Mouse (Mus musculus) adrenal gland, adult 2 months (tissue): Measurements from ENCODE around the gene Iba57. TPM values are rescaled to one million over a fixed set of nuclear protein-coding genes. Genes with fewer than 3 reads are reported as not detected.

Source experiments
- DNase-seq: peaks from one replicate; pipeline ENCODE4 v3.0.0; 2021
- polyA plus RNA-seq: library from polyadenylated mRNA; depleted of rRNA; stranded (reverse); fragments of >200 nt; gene quantifications from 2 replicates; pipeline ENCODE4 v1.2.3, GENCODE M21; 2012
- total RNA-seq, 2 experiments: library from RNA; stranded (reverse); gene quantifications; 2 replicates each; pipeline ENCODE4 v1.2.3; 2021

Iba57 gene
- total and polyA plus RNA-seq, 3 experiments: 16.0 to 21.9 (median 16.5) TPM

DNA sequence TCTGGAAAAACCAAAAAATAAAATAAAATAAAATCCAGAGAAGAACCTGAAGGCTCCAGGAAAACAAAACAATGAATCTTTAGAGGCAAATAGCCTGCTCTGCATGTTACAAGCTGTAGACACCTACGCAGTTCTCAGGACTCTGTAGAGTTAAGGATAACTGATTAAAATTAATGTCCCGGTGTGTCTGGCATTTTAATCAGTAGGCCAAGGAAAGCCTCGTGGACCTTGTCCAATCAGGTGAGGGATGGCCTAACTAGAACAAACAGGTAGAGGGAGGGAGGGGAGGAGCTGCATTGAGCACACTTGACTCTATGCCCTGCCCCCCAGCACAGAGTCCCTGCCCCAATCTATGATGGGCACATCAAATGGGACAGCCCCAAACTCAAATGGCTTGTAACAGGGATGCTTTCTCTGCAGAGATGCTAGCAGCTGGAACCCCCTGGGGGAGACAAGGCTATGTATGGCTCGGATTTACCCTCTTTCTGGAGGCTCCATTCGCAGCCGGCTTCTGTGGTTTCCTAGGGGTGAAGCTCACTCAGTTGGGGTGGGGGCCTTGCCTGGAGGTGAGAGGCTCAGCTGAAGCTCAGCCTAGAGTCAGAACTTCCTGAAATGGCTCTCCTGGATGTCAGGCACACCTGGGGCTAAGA, 10.8 kb upstream of the Iba57 start:
- DNase-seq: no peak

- no peak for DNase-seq
Measured at GRCm38 (mm10) chr11:59170549-59170948, 7.0 kb upstream of the Iba57 start.

- peak; percentile 1 for DNase-seq
Measured at GRCm38 (mm10) chr11:59169807-59170206, 6.3 kb upstream of the Iba57 start.

DNA sequence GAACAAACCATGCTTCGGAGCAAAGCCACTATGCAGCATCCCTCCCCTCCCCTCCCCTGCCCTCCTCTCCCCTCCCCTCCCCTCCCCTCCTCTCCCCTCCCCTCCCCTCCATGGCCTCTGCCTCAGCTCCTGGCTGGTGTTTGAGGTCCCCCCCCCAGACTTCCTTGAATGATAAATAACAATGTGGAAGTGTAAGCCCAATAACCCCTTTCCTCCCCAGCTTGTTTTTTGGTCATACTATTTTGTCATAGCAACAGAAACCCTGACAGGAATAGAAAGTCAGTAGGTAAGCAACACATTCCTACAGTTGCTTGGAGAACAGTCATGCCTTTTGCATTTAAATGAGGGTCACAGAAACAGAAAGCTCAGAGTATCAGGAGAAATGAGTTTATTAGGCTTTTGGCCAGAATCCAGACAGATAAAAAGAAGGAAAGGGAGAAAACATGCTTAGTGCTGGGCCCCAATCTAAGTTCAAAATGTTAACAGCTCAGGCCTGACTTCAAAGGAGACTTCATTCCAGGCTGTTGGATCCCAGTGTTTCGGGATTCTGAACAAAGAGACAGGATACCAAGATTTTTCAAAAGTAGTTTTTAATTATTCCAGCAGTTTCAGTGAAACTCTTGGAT, 2.2 kb upstream of the Iba57 start:
- DNase-seq: no peak

GRCm38 (mm10) chr11:59164384-59164783, 845 bp upstream of the Iba57 start:
- DNase-seq: no peak

GRCm38 (mm10) chr11:59162443-59163254, 890 bp downstream of the Iba57 start:
- DNase-seq: no peak

DNA sequence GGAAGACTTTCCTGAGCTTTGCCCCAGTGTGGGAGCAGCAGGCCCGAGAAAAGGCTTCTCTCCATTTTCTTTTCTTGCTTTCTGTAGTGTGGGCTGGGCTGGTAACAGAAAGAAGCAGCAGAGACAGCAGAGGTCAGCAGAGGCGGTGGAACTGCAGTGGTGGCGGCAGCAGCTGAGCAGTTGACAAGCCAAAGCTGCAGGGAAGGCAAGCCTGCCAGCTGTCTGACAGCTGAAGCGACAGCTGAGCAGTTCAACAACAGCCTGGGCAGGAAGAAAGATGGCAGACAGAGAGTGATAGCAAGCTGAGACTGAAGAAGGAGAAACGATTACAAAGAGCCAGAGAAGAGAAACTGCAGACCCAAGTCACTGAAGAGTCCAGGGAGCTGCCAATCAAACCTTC, 2.1 kb downstream of the Iba57 start:
- no peak for DNase-seq

- no peak for DNase-seq
Measured at GRCm38 (mm10) chr11:59159558-59159957, 4.0 kb downstream of the Iba57 start.

GRCm38 (mm10) chr11:59159099-59159498, 4.4 kb downstream of the Iba57 start:
- DNase-seq: no peak

DNA sequence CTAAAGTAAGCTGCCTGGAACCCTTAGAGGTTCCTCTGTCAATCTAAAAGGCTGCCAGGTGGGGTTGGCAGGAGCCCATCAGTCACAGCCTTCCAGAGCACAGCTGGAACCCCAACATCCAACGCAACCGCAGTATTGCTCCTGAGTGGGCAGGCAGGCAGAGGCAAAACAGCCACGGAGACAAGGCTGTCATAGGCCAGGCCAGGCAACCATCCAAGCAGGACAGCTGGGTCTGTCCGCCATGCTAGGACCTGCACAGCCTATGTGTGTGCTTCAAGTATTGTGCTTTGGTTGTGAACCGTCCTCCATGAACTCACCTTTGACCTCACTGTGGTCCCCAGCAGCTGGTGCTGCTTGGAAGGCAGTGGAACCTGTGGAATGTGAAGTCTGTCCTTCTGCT, 7.6 kb downstream of the Iba57 start:
- DNase-seq: no peak

DNA sequence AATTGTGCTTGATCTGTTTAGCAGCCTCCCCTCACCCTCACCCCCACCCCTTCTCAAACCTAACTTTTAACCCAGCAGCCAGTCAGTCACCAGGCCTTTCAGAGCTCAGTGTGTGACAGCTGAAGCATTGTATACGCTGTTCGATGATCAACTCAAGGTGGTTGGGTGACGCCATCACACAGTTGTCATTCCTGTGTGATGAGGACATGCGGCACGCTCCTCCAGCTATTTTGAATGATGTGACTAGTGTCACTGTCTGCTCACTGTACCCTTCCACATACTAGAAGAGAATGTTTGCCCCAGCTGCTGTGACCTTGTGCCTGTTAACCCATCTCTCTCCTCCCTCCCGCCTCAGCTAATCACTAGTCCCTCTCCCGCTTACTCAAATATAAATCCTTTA, 9.3 kb downstream of the Iba57 start:
- DNase-seq: peak; percentile 60

DNA sequence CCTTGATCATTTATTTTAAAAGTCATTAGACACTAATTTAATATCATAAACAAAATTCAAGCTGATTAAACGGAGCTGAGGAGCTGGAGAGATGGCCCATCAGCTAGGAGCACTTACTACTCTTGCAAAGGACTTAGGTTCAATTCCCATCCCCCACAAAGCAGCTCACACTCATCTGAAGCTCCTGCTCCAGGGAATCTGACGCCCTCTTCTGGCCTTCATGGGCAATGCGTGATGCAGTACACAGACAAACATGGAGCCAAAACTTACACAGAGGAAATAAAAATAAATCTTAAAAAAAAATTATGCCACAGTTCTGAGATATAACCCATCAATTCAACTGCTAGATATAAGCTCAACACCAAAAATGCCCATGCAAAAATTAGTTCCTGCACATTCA, 11.8 kb downstream of the Iba57 start:
- no peak for DNase-seq

- DNase-seq: peak; percentile 58
Measured at GRCm38 (mm10) chr11:59149302-59149701, 14.2 kb downstream of the Iba57 start.

DNA sequence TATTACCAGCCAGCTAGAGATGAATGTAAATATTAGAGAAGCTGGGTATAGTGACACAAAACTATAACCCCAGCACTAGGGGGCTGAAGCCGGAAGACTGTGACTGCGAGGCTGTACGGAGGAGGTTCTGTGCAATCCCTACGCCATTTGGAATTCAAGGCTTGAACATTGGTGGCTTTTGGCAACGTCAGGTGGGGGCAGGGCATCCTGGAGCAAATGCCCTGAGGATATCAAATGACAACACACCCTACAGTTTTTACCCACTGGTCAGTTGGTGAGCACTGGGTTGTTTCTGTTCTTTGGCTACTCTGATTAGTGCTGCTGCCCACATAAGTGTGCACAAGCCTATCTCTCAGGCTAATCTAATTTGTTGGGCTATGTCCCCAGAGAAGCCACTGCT, 20.6 kb downstream of the Iba57 start:
- DNase-seq: no peak

DNA sequence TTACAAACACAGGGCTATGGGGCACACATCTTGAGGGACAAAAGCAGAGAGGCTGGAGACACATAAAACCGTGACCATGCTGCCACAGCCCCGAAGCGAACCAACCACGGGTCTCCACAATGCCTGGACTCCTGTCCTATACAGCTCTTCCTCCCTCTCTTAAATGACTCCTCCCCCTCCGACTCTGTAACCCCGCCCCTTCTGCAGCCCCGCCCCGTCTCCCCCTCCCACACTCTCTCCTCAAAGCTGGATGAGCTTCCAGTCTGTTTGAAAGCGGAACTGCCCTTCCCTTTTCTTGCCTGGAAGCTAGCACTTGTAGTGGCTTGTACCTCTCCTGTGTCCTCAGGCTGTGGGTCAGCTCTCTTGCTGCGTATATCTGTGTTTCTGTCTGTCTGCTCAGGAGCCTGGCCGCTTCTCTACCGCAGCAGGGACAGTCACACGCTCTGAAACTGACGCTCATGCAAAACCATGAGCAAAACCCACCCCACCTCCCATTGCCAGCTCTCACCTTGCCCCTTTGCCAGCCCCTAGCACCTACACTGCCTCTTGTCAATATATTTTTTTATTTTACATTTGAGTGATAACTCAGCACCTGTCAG, 21.7 kb downstream of the Iba57 start:
- no peak for DNase-seq

DNA sequence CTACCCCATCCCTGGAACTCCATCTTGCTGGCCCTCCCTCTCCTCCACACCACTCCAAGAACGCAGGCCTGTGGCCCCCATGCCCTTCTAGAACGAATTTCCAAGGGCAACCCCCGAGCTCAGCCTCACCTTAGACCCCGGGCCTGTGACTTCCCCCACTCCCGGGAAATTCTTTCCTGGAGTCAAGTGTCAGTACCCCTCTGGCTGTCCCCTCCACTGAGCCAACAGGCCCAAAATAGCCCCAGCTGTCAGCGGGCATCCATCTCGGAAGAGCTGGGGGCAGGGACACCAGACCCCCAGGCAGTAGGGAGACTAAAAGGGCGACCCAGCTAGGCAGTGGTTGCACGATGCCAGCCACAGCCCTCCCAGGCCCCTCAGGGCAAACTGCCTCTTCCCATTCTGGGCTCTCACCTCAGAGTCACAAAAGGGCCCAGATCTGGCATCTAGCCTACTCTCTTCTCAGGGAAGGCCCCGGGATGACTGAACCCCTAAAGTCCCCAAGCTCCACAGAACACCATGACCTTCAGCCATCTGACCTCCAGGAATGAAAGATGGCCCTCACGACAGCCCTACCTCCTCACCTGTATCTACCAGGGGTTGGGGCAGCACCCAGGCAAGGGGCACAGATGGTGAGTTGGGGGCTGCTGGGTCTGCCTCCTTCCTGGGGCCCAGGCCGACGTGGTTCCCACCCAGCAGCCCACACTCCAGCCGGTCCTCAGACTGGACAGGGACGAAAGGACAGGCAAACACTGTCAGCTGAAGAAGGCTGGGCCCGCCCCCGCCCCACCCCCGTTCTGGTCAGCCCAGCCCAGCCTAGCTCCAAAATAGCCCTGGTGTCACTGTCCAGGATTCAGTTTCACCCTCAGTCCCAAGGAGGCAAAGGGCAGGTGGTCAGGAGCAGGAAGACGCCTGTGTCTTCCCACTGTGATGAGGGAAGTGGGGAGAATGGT, 24.7 kb downstream of the Iba57 start:
- DNase-seq: no peak

DNA sequence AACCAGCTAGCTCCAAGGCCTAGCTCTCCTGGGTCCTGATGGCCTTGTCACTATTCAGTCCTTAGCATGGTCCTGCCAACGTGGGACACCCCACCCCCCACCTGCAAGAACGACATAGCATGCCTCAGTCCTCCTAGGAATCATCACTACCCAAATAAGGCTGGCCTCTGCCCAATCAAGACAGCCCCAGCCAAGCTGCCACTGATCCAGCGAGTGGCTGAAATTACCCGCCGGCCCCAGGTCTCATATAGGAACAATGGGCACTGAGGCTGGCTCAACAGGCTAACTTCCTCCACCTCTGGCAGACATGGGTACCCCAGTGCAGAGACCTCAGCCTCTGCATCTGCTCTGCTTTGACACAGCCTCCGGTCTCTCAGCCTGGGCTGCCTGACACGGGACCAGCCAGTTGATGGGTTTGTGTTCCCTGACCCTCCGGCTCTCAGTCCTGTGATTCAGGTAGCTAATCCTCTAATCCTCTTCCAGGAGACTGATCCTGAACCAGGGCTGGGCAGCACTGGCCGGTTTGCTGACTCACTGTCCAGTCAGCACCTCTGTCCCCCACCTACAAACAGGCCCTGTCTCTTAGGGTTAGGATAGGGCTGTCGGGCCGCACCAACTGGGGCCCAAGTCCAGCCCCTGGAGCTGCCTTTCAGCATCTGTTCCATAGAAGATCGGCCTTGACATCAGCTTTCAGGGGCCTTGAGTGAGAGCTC, 26.4 kb downstream of the Iba57 start:
- DNase-seq: no peak

DNA sequence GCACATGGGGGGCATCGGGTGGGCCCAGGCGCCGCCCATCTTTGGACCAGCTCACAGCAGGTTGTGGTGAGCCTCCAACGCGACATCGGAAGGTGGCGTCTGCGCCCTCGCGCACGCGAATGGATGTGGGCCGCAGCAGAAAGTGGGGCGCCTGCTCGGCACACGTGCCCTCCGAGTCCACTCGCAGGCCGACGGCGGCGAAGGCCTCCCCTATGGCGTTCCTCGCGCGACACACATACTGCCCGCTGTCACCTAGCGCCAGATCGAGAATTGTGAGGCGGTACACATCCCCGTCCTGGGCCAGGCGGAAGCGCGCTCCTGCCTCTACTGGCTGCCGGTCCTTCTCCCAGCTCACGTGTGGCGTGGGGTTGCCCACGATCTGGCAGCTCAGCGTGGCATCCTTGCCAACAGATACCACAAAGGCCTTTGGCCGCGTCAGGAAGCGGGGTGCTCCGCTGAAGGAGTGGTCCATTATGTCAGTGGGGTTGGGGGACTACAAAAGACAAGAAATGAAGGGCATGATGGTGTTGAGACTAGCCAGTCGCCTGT, 27.6 kb downstream of the Iba57 start, which contains the start of gene Obscn:
TSS of gene Obscn (minus strand) at position 499 of the 549 bp plus-strand sequence.
- DNase-seq: no peak

GRCm38 (mm10) chr11:59135051-59135820, 28.3 kb downstream of the Iba57 start:
- DNase-seq: no peak
